Mouse (Mus musculus) bone marrow macrophage, adult 2 months (primary cell): ENCODE data around the gene Map4k3. TPM values are rescaled to one million over a fixed set of nuclear protein-coding genes. Genes with fewer than 3 reads are reported as not detected.
"Not testable (repeated sequence)": the region's sequence is repeated elsewhere in the genome, so short reads cannot be mapped to it uniquely, and the experiment has no call there.

Source experiments
- H3K27ac ChIP-seq: 2 replicates; pipeline ENCODE4 v1.5.1; 2012; ENCODE audit warnings: low read depth, low read length; ENCODE audit not compliant: insufficient read depth
- H3K4me1 ChIP-seq: 2 replicates; pipeline ENCODE4 v1.6.1; 2012; ENCODE audit warnings: low read length; ENCODE audit not compliant: control insufficient read depth, insufficient read depth
- H3K4me3 ChIP-seq: 2 replicates; pipeline ENCODE4 v1.5.1; 2012; ENCODE audit warnings: mild to moderate bottlenecking, low read length, moderate library complexity; ENCODE audit not compliant: insufficient read depth
- CTCF ChIP-seq: IDR thresholded peaks from 2 replicates; pipeline ENCODE4 v1.5.1; 2012; ENCODE audit warnings: low read depth, mild to moderate bottlenecking, low read length, moderate library complexity
- POLR2A ChIP-seq: IDR thresholded peaks from 2 replicates; pipeline ENCODE4 v1.6.1; 2012; ENCODE audit warnings: mild to moderate bottlenecking, low read depth, low read length, borderline replicate concordance
- polyA plus RNA-seq: library from polyadenylated mRNA; stranded (reverse); fragments of >200 nt; gene quantifications from 2 replicates; pipeline ENCODE4 v1.2.4, GENCODE M21; 2012; ENCODE audit not compliant: missing spikeins, insufficient read depth, insufficient read length

Gene Map4k3
- polyA plus RNA-seq, 1 experiment = 31.0 TPM

GRCm38 (mm10) chr17:80546227-80546626 is 182.1 kb downstream of the Map4k3 start:
- TF ChIP-seq CTCF (no peak), POLR2A (no peak)
- no peak overlapping the region for H3K27ac ChIP-seq
- H3K4me1 ChIP-seq = peaks cover 6% of the 10 kb centered on the region; the same call in 1 of the 2 replicates
- H3K4me3 ChIP-seq = no peak overlapping the region

GRCm38 (mm10) chr17:80543646-80544045 is 184.6 kb downstream of the Map4k3 start:
- no peak overlapping the region for H3K27ac ChIP-seq

GRCm38 (mm10) chr17:80537136-80537535 is 191.1 kb downstream of the Map4k3 start:
- TF ChIP-seq POLR2A (no peak), CTCF (no peak)
- H3K27ac ChIP-seq = no peak overlapping the region
- peaks cover under 1% of the 10 kb centered on the region; the same call in 1 of the 2 replicates for H3K4me1 ChIP-seq
- H3K4me3 ChIP-seq = no peak overlapping the region

More at GRCm38 (mm10) chr17:80543646-80544045, 184.6 kb downstream of the Map4k3 start:
- Histone ChIP-seq H3K4me1 (peaks cover 6% of the 10 kb centered on the region; the same call in 1 of the 2 replicates), H3K4me3 (no peak overlapping the region)
- TF ChIP-seq CTCF (no peak), POLR2A (no peak)

- Histone ChIP-seq H3K4me3 (no peak overlapping the region), H3K4me1 (no peaks in the 10 kb centered on the region), H3K27ac (no peak overlapping the region)
- TF ChIP-seq POLR2A (no peak), CTCF (no peak)
Observed at GRCm38 (mm10) chr17:80535633-80536032, 192.7 kb downstream of the Map4k3 start.

- H3K27ac ChIP-seq, H3K4me1 ChIP-seq, H3K4me3 ChIP-seq: not testable (repeated sequence)
Observed at GRCm38 (mm10) chr17:80531351-80531750, 196.9 kb downstream of the Map4k3 start.

Other genes starting within 250 kb of the Map4k3 start
- gene Sos1, start 248.0 kb downstream of the Map4k3 start, polyA plus RNA-seq = 10.4 and 12.0 TPM in 2 replicates
- gene Cdkl4, start 150.7 kb downstream of the Map4k3 start, polyA plus RNA-seq = 0.25 and 0.45 TPM in 2 replicates
- 0.47 TPM in 1 of 2 replicates, not detected in the other for gene Tmem178, start 216.1 kb upstream of the Map4k3 start, polyA plus RNA-seq